In the genomic region with DNA sequence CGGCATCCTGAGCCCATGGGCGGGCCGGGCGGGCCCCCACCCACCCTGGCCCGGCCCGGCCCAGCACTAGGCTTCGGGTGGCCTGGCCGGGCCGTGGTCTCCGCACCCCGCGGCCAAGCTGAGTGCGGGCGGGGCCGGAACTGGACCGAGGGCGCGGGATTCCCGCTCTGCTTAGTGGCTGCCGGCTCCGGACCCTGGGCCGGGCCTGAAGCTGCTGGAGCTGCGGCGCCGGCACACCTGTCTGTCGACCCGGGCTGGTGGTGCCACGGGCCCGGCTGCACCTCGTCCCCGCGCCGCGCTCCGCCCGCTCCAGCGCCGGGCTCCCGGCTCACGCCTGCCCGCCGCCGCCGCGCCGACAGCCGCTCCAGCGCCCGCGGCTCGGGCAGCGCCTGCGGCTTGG, we compare ENCODE assay signal across 8 mouse cellular contexts. TPM values are rescaled to one million over a fixed set of nuclear protein-coding genes. Genes with fewer than 3 reads are reported as not detected.
A peak's percentile ranks its signal among the peaks of the same experiment; 100 is the strongest.
DNase-seq lines count a peak whose midpoint lies in the region; ATAC-seq and TF ChIP-seq lines count a peak whose summit lies in the region.

A gene (minus strand): TSS at position 327 of the 400 bp plus-strand sequence.

- H3K9me3 ChIP-seq in erythroblast, embryonic 14.5 days (ENCODE audit: control insufficient read depth, low read length) = no peaks in the 10 kb centered on the region
- no peaks in the 10 kb centered on the region for H3K9me3 ChIP-seq in CH12.LX (replicated peaks; ENCODE audit: low read length)
- H3K9me3 ChIP-seq in forebrain, embryonic 12.5 days = no peaks in the 10 kb centered on the region
- H3K9me3 ChIP-seq in intestine, embryonic 15.5 days = no peaks in the 10 kb centered on the region
- H3K9me3 ChIP-seq in midbrain, embryonic 13.5 days = no peaks in the 10 kb centered on the region

- peak within 1 kb of the TSS; percentile 75 for H3K9ac ChIP-seq in CH12.LX (ENCODE audit: insufficient read depth, low read depth)
- H3K9ac ChIP-seq in forebrain, embryonic 12.5 days = peak within 1 kb of the TSS; percentile 89
- peak within 1 kb of the TSS; percentile 67 for H3K9ac ChIP-seq in intestine, embryonic 15.5 days
- H3K9ac ChIP-seq in midbrain, embryonic 13.5 days (replicated peaks) = peak within 1 kb of the TSS; percentile 96

- peak within 1 kb of the TSS; percentile 40 for H3K4me3 ChIP-seq in erythroblast, embryonic 14.5 days (replicated peaks)
- H3K4me3 ChIP-seq in CH12.LX (replicated peaks in 1 of 3; ENCODE audit: low read depth in 2 of 3, low read length in 2 of 3, poor library complexity in 1 of 3) = peak within 1 kb of the TSS; percentile 45 to 74 (median 49)
- peak within 1 kb of the TSS; percentile 77 for H3K4me3 ChIP-seq in forebrain, embryonic 12.5 days (replicated peaks)
- H3K4me3 ChIP-seq in intestine, embryonic 15.5 days (replicated peaks) = peak within 1 kb of the TSS; percentile 74
- H3K4me3 ChIP-seq in midbrain, embryonic 13.5 days (replicated peaks) = peak within 1 kb of the TSS; percentile 81

- peak within 1 kb of the TSS; percentile 68 for H3K27ac ChIP-seq in CH12.LX (ENCODE audit: insufficient read depth, low read depth)
- H3K27ac ChIP-seq in forebrain, embryonic 12.5 days = peak within 1 kb of the TSS; percentile 96
- H3K27ac ChIP-seq in intestine, embryonic 15.5 days = peak within 1 kb of the TSS; percentile 95
- peak within 1 kb of the TSS; percentile 98 for H3K27ac ChIP-seq in midbrain, embryonic 13.5 days

- DNase-seq in CH12.LX (ENCODE audit: extremely low read depth) = no peak
- DNase-seq in embryo, embryonic 10.5 days (ENCODE audit: low spot score) = no peak
- no peak for DNase-seq in c-Kit-positive CD71-positive TER-119-positive erythroid progenitor cells, embryonic 14.5 days (ENCODE audit: low spot score)

- peaks cover 15% of the 10 kb centered on the region for H3K4me1 ChIP-seq in erythroblast, embryonic 14.5 days (ENCODE audit: control insufficient read depth)
- peaks cover 27 to 29% of the 10 kb centered on the region in 2 experiments for H3K4me1 ChIP-seq in CH12.LX (ENCODE audit: control insufficient read depth in 1 of 2, insufficient read depth in 2 of 2)
- peaks cover 63% of the 10 kb centered on the region for H3K4me1 ChIP-seq in forebrain, embryonic 12.5 days
- peaks cover 55% of the 10 kb centered on the region for H3K4me1 ChIP-seq in intestine, embryonic 15.5 days (replicated peaks)
- H3K4me1 ChIP-seq in midbrain, embryonic 13.5 days (replicated peaks) = peaks cover 65% of the 10 kb centered on the region

- peaks cover 79% of the 10 kb centered on the region for H3K27me3 ChIP-seq in erythroblast, embryonic 14.5 days (ENCODE audit: control insufficient read depth)
- H3K27me3 ChIP-seq in CH12.LX (replicated peaks) = peaks cover 88% of the 10 kb centered on the region
- H3K27me3 ChIP-seq in forebrain, embryonic 12.5 days = peaks cover 58% of the 10 kb centered on the region
- no peaks in the 10 kb centered on the region for H3K27me3 ChIP-seq in intestine, embryonic 15.5 days (replicated peaks)
- H3K27me3 ChIP-seq in midbrain, embryonic 13.5 days = peaks cover 21% of the 10 kb centered on the region

- TF ChIP-seq RAD21 in CH12.LX (IDR thresholded peaks at IDR 0.05; ENCODE audit: low read depth, low read length) = no peak

- H3K4me2 ChIP-seq in CH12.LX (ENCODE audit: insufficient read depth, low read depth, poor library complexity, severe bottlenecking) = peak within 1 kb of the TSS; percentile 82
- H3K4me2 ChIP-seq in forebrain, embryonic 12.5 days = peak within 1 kb of the TSS; percentile 98
- H3K4me2 ChIP-seq in intestine, embryonic 15.5 days (replicated peaks) = peak within 1 kb of the TSS; percentile 97
- H3K4me2 ChIP-seq in midbrain, embryonic 13.5 days (replicated peaks) = peak within 1 kb of the TSS; percentile 99

- no peaks in the 10 kb centered on the region for H3K79me2 ChIP-seq in CH12.LX (replicated peaks; ENCODE audit: control insufficient read depth, extremely low read depth, insufficient read depth, poor library complexity, severe bottlenecking)

- TF ChIP-seq CTCF in CH12.LX (conservative IDR thresholded peaks at IDR 0.05 in 1 of 2, IDR thresholded peaks at IDR 0.05 in 1 of 2; ENCODE audit: low read depth in 2 of 2, low read length in 2 of 2) = no peak

- under 1% methylated on average over 27 of the region's 53 CpGs for WGBS in forebrain, embryonic 12.5 days
- WGBS in intestine, embryonic 15.5 days = 0% methylated on average over 49 of the region's 53 CpGs
- WGBS in midbrain, embryonic 13.5 days = 1% methylated on average over 34 of the region's 53 CpGs

- no peak for TF ChIP-seq POLR2A in CH12.LX (IDR thresholded peaks at IDR 0.05; ENCODE audit: low read depth, low read length)

- no peaks in the 10 kb centered on the region for H3K36me3 ChIP-seq in erythroblast, embryonic 14.5 days (ENCODE audit: control insufficient read depth)
- no peaks in the 10 kb centered on the region for H3K36me3 ChIP-seq in CH12.LX (replicated peaks in 1 of 2; ENCODE audit: control insufficient read depth in 1 of 2, insufficient read depth in 1 of 2, low read length in 1 of 2)
- no peaks in the 10 kb centered on the region for H3K36me3 ChIP-seq in forebrain, embryonic 12.5 days (replicated peaks)
- H3K36me3 ChIP-seq in intestine, embryonic 15.5 days = no peaks in the 10 kb centered on the region
- 0 out of 2 replicates have a peak, but pooled peaks cover 5% of the 10 kb centered on the region for H3K36me3 ChIP-seq in midbrain, embryonic 13.5 days

- no peak for TF ChIP-seq EP300 in CH12.LX (IDR thresholded peaks at IDR 0.05; ENCODE audit: low read length)

- in situ Hi-C loops in CH12.LX (cut with MboI; ENCODE audit: low pct_ligation_motif_present, low pct_unique_long_range_greater_than_20kb, low sequenced_read_pairs) = no loop called here

- no peak for ATAC-seq in erythroblast, adult 5-6 weeks (replicated peaks; ENCODE audit: low FRiP score, poor library complexity, severe bottlenecking)
- ATAC-seq in forebrain, embryonic 12.5 days (ENCODE audit: low FRiP score) = peak; percentile 45
- peak; percentile 27 for ATAC-seq in intestine, embryonic 15.5 days
- peak; percentile 71 for ATAC-seq in midbrain, embryonic 13.5 days

- dilution Hi-C loops in CH12.LX (cut with MboI; ENCODE audit: extremely low pct_ligation_motif_present, extremely low pct_unique_long_range_greater_than_20kb, low sequenced_read_pairs) = no loop called here

TF ChIP-seq in CH12.LX, 34 proteins besides CTCF, POLR2A, EP300 and RAD21:
- TF ChIP-seq NELFE (IDR thresholded peaks at IDR 0.05; ENCODE audit: low read depth, low read length) (no peak), TBP (conservative IDR thresholded peaks at IDR 0.05; ENCODE audit: low read depth, low read length) (no peak), ZKSCAN1 (IDR thresholded peaks at IDR 0.05; ENCODE audit: borderline replicate concordance, low read depth, low read length) (no peak), ZNF384 (IDR thresholded peaks at IDR 0.05; ENCODE audit: low read depth, low read length) (no peak)

RNA-seq across cellular contexts. Expression of the gene that starts here (rescaled TPM):
- 0.08 TPM in 1 of 2 replicates, not detected in the other for polyA plus RNA-seq in erythroblast, embryonic 14.5 days (2012)
- total RNA-seq in erythroblast, adult 5-6 weeks (2015; ENCODE audit: low replicate concordance) = not detected in 2 replicates
- 0.14 TPM in 1 of 2 replicates, not detected in the other for total RNA-seq in erythroblast, adult 5-6 weeks (2017; ENCODE audit: low replicate concordance)
- total RNA-seq in CH12.LX (2012; rRNA removed) (1.7 and 2.8 TPM in 2 replicates), CH12.LX (2014; rRNA removed) (0.20 and 0.30 TPM in 2 replicates)
- 0.59 and 0.95 TPM in 2 replicates for polyA plus RNA-seq in CH12.LX (2012; ENCODE audit: insufficient read length, low read depth)
- 9.8 and 10.1 TPM in 2 replicates for polyA plus RNA-seq in forebrain, embryonic 12.5 days (2016; fragmentation: Nextera tagmentation; extraction: Ambion mirVana)
- polyA plus RNA-seq in intestine, embryonic 15.5 days (2015; fragmentation: Nextera tagmentation; extraction: Ambion mirVana) = 6.7 and 7.6 TPM in 2 replicates
- polyA plus RNA-seq in midbrain, embryonic 13.5 days (2015; fragmentation: Nextera tagmentation; extraction: Ambion mirVana) = 9.0 and 10.3 TPM in 2 replicates
